Mouse (Mus musculus) testis, adult 2 months (tissue): Measurements from ENCODE around the gene Notch4. TPM values are rescaled to one million over a fixed set of nuclear protein-coding genes. Genes with fewer than 3 reads are reported as not detected.
A peak's percentile ranks its signal among the peaks of the same experiment; 100 is the strongest.

Source experiments
- H3K27ac ChIP-seq: fragments of 200-500 bp; 2 replicates; pipeline ENCODE4 v1.5.1; 2012; ENCODE audit warnings: low read depth, low read length; ENCODE audit not compliant: control insufficient read depth, insufficient read depth
- H3K27me3 ChIP-seq: fragments of 200-500 bp; 2 replicates; pipeline ENCODE4 v1.6.1; 2012; ENCODE audit warnings: mild to moderate bottlenecking, low read length, moderate library complexity; ENCODE audit not compliant: control insufficient read depth, insufficient read depth
- H3K36me3 ChIP-seq: fragments of 200-500 bp; 2 replicates; pipeline ENCODE4 v1.6.1; 2012; ENCODE audit warnings: mild to moderate bottlenecking, low read length; ENCODE audit not compliant: control insufficient read depth, insufficient read depth
- H3K4me1 ChIP-seq: fragments of 200-500 bp; 2 replicates; pipeline ENCODE4 v1.6.1; 2012; ENCODE audit warnings: low read length; ENCODE audit not compliant: control insufficient read depth, insufficient read depth
- H3K4me3 ChIP-seq: fragments of 200-500 bp; 2 replicates; pipeline ENCODE4 v1.5.1; 2012; ENCODE audit warnings: low read depth, mild to moderate bottlenecking, low read length, moderate library complexity, mixed read lengths; ENCODE audit not compliant: control insufficient read depth
- CTCF ChIP-seq: fragments of 200-500 bp; IDR thresholded peaks from 2 replicates; pipeline ENCODE4 v1.5.1; 2012; ENCODE audit warnings: low read depth, mild to moderate bottlenecking, inconsistent platforms, low read length, moderate library complexity; ENCODE audit not compliant: control insufficient read depth, insufficient read depth, insufficient replicate concordance
- POLR2A ChIP-seq: fragments of 200-500 bp; IDR thresholded peaks from 2 replicates; pipeline ENCODE4 v1.6.1; 2012; ENCODE audit warnings: low read depth, mild to moderate bottlenecking, inconsistent platforms, low read length, moderate library complexity; ENCODE audit not compliant: control insufficient read depth
- polyA plus RNA-seq: library from polyadenylated mRNA; depleted of rRNA; stranded (reverse); fragments of >200 nt; gene quantifications from 2 replicates; pipeline ENCODE4 v1.2.3, GENCODE M21; 2012

Notch4 gene
- polyA plus RNA-seq, 1 experiment: 7.2 TPM

DNA sequence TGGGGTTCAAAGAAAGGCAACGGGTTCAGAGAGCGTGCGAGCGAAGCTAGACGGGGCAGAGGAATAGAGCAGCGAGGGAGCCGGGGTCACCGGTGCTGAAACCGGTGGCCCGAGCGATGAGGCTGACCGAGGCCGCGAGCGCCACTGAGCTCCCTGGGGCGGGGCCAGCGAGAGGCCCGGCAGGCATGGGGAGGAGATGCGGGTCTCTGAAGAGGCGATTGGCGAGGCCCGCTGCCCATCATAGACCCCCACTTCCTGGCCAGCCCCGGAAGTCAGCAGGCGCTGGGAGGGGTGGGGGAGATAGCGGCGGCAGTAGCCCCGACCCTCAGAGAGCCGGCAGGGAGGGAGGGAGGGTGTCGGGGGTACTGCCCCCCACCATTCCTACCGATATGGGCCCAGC is 41.5 kb downstream of the Notch4 start:
- Histone ChIP-seq H3K27me3 (no peaks in the 10 kb centered on the region), H3K4me3 (peak overlapping the region; percentile 90), H3K4me1 (peaks cover 10% of the 10 kb centered on the region), H3K27ac (peak overlapping the region; percentile 97), H3K36me3 (no peaks in the 10 kb centered on the region; the same call in 1 of the 2 replicates)
- no peak for TF ChIP-seq CTCF
- peak; percentile 90 for TF ChIP-seq POLR2A

DNA sequence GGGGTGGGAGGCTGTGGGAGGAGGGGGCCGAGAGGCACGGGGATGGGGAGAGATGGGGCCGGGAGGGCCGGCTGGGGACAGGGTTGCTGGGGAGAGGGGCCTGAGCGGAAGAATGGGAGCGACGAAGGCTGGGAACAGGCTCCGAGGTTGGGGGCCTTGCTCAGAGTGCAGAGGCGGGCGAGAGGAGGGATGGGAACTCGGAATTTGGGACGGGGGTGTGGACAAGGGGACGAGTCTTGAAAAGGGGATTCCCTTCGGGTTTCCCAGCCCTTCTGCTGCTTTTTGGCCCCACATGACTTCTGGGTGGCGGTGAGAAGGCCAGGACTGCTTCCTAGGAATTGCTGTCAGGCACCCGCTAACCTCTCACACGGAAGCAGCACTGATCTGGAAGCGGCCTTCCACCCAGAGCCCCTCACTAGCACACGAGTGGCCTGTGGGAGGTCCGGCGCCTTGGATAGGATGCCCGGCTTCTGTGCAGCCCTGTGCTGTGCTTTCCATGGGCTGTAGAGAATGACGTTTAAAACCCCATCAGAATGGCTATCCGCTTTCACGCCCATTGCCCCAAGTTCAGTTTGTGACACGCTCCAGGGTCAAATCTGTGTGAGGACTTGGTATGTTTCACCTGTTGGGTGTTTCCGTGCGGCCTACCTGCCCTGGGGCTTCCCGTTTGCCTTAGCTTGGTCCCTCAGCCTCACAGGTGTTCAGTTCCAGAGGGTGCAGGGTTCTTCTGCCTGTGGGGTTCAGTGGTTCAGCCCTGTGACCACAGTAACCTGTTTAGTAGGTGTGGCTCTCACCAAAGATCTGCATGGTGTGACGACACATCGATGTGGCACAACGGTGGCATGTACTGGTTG is 42.3 kb downstream of the Notch4 start:
- peak overlapping the region; percentile 45 for H3K27ac ChIP-seq
- H3K4me1 ChIP-seq: peaks cover 10% of the 10 kb centered on the region
- H3K36me3 ChIP-seq: no peaks in the 10 kb centered on the region; the same call in 1 of the 2 replicates
- H3K27me3 ChIP-seq: no peaks in the 10 kb centered on the region
- H3K4me3 ChIP-seq: peak overlapping the region; percentile 90
- TF ChIP-seq POLR2A (no peak), CTCF (no peak)

DNA sequence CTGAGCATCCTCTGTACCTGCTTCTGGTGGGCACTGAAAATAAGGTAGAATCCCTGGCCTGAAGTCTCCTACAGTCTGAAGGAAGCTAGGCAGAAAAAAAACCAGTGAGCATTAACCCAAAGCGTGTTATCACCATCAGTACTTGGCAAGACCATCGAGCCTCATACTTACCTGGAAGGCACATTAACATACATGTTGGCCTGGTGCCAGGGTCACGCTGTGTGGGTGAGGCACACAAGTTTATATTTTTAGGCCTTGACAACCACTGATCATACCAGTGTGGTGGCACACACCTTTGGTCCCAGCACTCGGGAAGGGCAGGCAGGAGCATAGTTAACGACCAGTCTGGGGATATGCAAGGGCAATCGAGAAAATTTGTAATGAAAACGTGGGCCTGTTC is 43.9 kb downstream of the Notch4 start:
- H3K4me3 ChIP-seq: no peak overlapping the region; the same call in 1 of the 2 replicates
- peaks cover 10% of the 10 kb centered on the region for H3K4me1 ChIP-seq
- TF ChIP-seq POLR2A (no peak), CTCF (no peak)

DNA sequence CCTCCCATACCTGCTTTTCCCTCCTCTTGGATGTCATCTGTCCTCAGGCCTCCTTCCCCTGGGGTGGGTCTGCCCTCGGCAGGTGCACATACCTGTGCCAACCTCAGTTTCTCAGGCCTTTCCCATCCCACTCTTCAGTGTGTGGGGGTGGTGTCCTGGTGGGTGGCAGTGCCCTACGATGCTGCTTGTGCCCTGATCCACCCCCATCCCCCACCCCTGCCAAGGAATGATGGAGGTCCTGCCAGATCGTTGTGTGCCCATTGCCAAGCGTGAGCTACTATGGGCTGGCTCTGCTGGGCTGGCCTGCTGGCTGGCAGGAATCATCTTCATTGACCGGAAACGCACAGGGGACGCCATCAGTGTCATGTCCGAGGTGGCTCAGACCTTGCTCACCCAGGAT is 47.0 kb downstream of the Notch4 start:
- Histone ChIP-seq H3K4me3 (no peak overlapping the region), H3K4me1 (peaks cover 6% of the 10 kb centered on the region), H3K36me3 (no peaks in the 10 kb centered on the region; the same call in 1 of the 2 replicates), H3K27ac (no peak overlapping the region), H3K27me3 (no peaks in the 10 kb centered on the region)
- TF ChIP-seq POLR2A (no peak), CTCF (no peak)

More for the DNA sequence above, 43.9 kb downstream of the Notch4 start:
- H3K27ac ChIP-seq: no peak overlapping the region
- H3K36me3 ChIP-seq: no peaks in the 10 kb centered on the region; the same call in 1 of the 2 replicates
- no peaks in the 10 kb centered on the region for H3K27me3 ChIP-seq

DNA sequence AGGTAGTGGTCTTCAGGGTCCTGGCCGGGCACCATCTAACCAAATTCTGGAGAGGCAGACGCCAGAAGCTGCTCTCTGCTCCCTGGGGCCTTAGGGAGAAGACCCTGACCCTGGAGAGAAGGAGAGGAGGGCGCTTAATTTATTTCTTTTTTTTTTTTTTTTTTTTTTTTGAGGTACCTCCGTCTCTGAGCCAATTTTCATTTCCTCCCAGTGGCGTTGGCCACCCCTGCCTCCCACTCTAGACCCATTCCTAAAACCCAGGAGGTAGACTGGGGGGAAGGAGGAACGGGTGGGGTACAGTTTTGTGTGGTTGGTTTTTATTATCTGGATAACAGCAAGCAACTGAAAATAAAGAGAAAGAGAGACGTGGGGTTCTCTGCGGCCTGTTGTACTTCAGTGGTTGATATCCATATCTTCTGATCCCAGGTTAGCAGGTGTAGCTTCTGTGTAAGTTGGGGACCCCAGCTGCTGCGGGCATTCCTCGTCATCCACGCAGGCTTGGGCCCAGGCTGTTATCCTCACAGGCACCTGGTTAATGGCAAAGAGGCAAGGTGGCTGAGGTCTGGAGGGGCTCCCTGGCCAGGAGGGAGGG is 49.1 kb downstream of the Notch4 start:
- TF ChIP-seq CTCF (no peak), POLR2A (no peak)
- no peaks in the 10 kb centered on the region for H3K4me1 ChIP-seq
- H3K36me3 ChIP-seq: no peaks in the 10 kb centered on the region; the same call in 1 of the 2 replicates
- no peak overlapping the region for H3K4me3 ChIP-seq
- H3K27me3 ChIP-seq: no peaks in the 10 kb centered on the region
- no peak overlapping the region for H3K27ac ChIP-seq

DNA sequence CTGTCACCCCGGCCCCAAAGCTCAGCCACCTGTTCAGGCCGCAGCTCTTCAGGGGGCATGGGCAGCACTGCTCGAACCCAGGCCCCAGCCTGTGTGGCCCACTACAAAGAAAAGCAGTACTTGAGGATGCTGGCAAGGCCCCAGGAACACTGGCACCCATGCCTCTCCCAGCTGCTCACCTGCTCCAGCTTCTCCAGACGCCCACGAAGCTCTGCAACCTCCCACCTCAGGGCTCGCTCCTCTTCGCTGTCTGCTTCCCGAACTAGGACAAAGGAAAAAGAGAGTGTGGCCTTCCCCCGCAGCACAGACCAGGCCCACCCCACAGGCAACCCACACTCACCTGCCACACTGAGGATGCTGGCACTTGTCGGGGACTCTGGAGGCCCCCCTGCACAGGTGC is 49.8 kb downstream of the Notch4 start:
- H3K27ac ChIP-seq: no peak overlapping the region
- no peak overlapping the region for H3K4me3 ChIP-seq
- no peaks in the 10 kb centered on the region; the same call in 1 of the 2 replicates for H3K36me3 ChIP-seq

DNA sequence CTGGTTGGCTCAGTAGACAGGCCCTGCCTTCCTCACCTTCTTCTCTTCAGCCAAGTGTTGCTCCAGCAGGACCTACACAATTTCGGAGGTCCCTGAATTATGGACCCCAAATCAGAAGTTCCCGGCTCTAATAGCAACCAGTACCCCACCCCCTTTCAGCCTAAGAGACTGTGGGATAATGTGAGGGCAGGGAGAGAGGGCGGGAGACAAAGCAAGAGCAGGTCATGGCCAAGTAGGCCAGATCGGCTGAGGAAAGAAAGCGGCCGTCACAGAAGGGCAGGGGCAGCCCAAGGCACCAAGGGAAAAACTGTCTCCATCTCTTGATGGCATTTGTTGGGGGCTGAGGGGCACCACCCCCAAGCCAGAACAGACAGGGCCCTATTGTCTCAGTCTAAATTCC is 51.8 kb downstream of the Notch4 start, which contains the start of gene Egfl8:
Gene Egfl8, minus strand, starts transcription at position 101 of the 400 bp plus-strand sequence.
- no peak within 1 kb of the TSS for H3K27ac ChIP-seq
- no peaks in the 10 kb centered on the region for H3K36me3 ChIP-seq
- H3K27me3 ChIP-seq: no peaks in the 10 kb centered on the region
- H3K4me3 ChIP-seq: no peak within 1 kb of the TSS
- H3K4me1 ChIP-seq: no peaks in the 10 kb centered on the region
- TF ChIP-seq CTCF (no peak), POLR2A (no peak)

More for the DNA sequence above, 49.8 kb downstream of the Notch4 start:
- Histone ChIP-seq H3K27me3 (no peaks in the 10 kb centered on the region), H3K4me1 (no peaks in the 10 kb centered on the region)
- TF ChIP-seq CTCF (no peak), POLR2A (no peak)
